Mouse (Mus musculus) brain, embryonic 14.5 days (tissue): ENCODE results near the gene A730061H03Rik.

Source experiments
- CTCF ChIP-seq: fragments of 200-500 bp; IDR thresholded peaks from 2 replicates; pipeline ENCODE4 v1.5.1; 2012; ENCODE audit warnings: inconsistent platforms, mild to moderate bottlenecking, moderate library complexity, borderline replicate concordance; ENCODE audit not compliant: insufficient read depth, insufficient read length; ENCODE audit errors: extremely low read depth
- POLR2A ChIP-seq: fragments of 200-500 bp; IDR thresholded peaks from 2 replicates; pipeline ENCODE4 v1.6.1; 2012; ENCODE audit warnings: mild to moderate bottlenecking, inconsistent platforms, borderline replicate concordance; ENCODE audit not compliant: poor library complexity, insufficient read depth, insufficient read length, severe bottlenecking; ENCODE audit errors: extremely low read depth

- TF ChIP-seq POLR2A (no peak), CTCF (no peak)
Measured at GRCm38 (mm10) chr14:55596036-55596690, 36.0 kb upstream of the A730061H03Rik start.
